Mouse (Mus musculus) MEL (cell line): ENCODE data around the gene Klrb1. TPM values are rescaled to one million over a fixed set of nuclear protein-coding genes. Genes with fewer than 3 reads are reported as not detected.
A peak's percentile ranks its signal among the peaks of the same experiment; 100 is the strongest.
"Not testable (repeated sequence)": the region's sequence is repeated elsewhere in the genome, so short reads cannot be mapped to it uniquely, and the experiment has no call there.

Experiments used
- DNase-seq: peaks from one replicate; pipeline ENCODE4 v3.0.0; 2011; ENCODE audit warnings: low read depth, low spot score
- H3K27ac ChIP-seq: 2 replicates; pipeline ENCODE4 v1.5.1; 2012; ENCODE audit warnings: low read depth, mild to moderate bottlenecking, control low read depth, low read length, moderate library complexity; ENCODE audit not compliant: control insufficient read depth
- H3K27me3 ChIP-seq, 2 experiments: fragments of 150-350 bp in 1 of 2; sonication (generic) in 1 of 2; 2 replicates each; pipeline ENCODE4 v1.6.1; 2012; ENCODE audit warnings: low read length in 2 of 2, mild to moderate bottlenecking in 2 of 2, improper control_type of control experiment in 1 of 2, moderate library complexity in 1 of 2; ENCODE audit not compliant: insufficient read depth in 2 of 2, control insufficient read depth in 1 of 2
- H3K36me3 ChIP-seq, 2 experiments: 2 replicates each; pipeline ENCODE4 v1.6.1; 2012 to 2014; ENCODE audit warnings: low read length in 2 of 2, improper control_type of control experiment in 1 of 2, inconsistent platforms in 1 of 2, mild to moderate bottlenecking in 1 of 2; ENCODE audit not compliant: insufficient read depth in 2 of 2, control insufficient read depth in 1 of 2
- H3K4me1 ChIP-seq, 2 experiments: fragments of 150-350 bp in 1 of 2; sonication (generic) in 1 of 2; 2 replicates each; pipeline ENCODE4 v1.6.1; 2012; ENCODE audit warnings: low read length in 2 of 2, improper control_type of control experiment in 1 of 2, mild to moderate bottlenecking in 1 of 2; ENCODE audit not compliant: insufficient read depth in 2 of 2, control insufficient read depth in 1 of 2
- H3K4me3 ChIP-seq, 2 experiments: fragments of 150-350 bp in 1 of 2; sonication (generic) in 1 of 2; 2 replicates each; pipeline ENCODE4 v1.5.1; 2012; ENCODE audit warnings: low read depth in 2 of 2, low read length in 2 of 2, mild to moderate bottlenecking in 2 of 2, moderate library complexity in 2 of 2, control low read depth in 1 of 2, improper control_type of control experiment in 1 of 2; ENCODE audit not compliant: control insufficient read depth in 1 of 2, insufficient read depth in 1 of 2
- H3K79me2 ChIP-seq: 2 replicates; pipeline ENCODE4 v1.6.1; 2012; ENCODE audit warnings: mild to moderate bottlenecking, low read length, moderate library complexity; ENCODE audit not compliant: control insufficient read depth, poor library complexity, insufficient read depth
- H3K9ac ChIP-seq: 2 replicates; pipeline ENCODE4 v1.6.1; 2012; ENCODE audit warnings: low read depth, mild to moderate bottlenecking, control low read depth, low read length, moderate library complexity; ENCODE audit not compliant: control insufficient read depth, poor library complexity, severe bottlenecking
- H3K9me3 ChIP-seq: fragments of 150-350 bp; sonication (generic); replicated peaks from 2 replicates; pipeline ENCODE4 v1.6.1; 2012; ENCODE audit warnings: mild to moderate bottlenecking, low read length, improper control_type of control experiment, moderate library complexity; ENCODE audit not compliant: insufficient read depth
- CTCF ChIP-seq, 3 experiments: IDR thresholded peaks in 2 of 3; conservative IDR thresholded peaks in 1 of 3; 2 replicates each; pipeline ENCODE4 v1.5.1; 2011 to 2012; ENCODE audit warnings: low read length in 3 of 3, low read depth in 2 of 3, mild to moderate bottlenecking in 2 of 3, improper control_type of control experiment in 1 of 3, inconsistent platforms in 1 of 3, mixed read lengths in 1 of 3, moderate library complexity in 1 of 3; ENCODE audit not compliant: control insufficient read depth in 1 of 3, insufficient read depth in 1 of 3, poor library complexity in 1 of 3, severe bottlenecking in 1 of 3
- ELF1 ChIP-seq: IDR thresholded peaks from 2 replicates; pipeline ENCODE4 v1.6.1; 2014; ENCODE audit warnings: low read depth, mild to moderate bottlenecking, inconsistent platforms, low read length, improper control_type of control experiment, moderate library complexity
- HCFC1 ChIP-seq: IDR thresholded peaks from 2 replicates; pipeline ENCODE4 v1.6.1; 2012; ENCODE audit warnings: low read depth, mild to moderate bottlenecking, inconsistent platforms, low read length, improper control_type of control experiment, moderate library complexity
- KAT2A ChIP-seq: conservative IDR thresholded peaks from 2 replicates; pipeline ENCODE4 v1.6.1; 2012; ENCODE audit warnings: low read depth, low read length, improper control_type of control experiment, inconsistent platforms
- MAFK ChIP-seq: IDR thresholded peaks from 2 replicates; pipeline ENCODE4 v1.6.1; 2011; ENCODE audit warnings: low read depth, mild to moderate bottlenecking, low read length, improper control_type of control experiment, borderline replicate concordance
- MXI1 ChIP-seq: IDR thresholded peaks from 2 replicates; pipeline ENCODE4 v1.6.1; 2011; ENCODE audit warnings: mild to moderate bottlenecking, low read depth, low read length, improper control_type of control experiment
- SIN3A ChIP-seq: IDR thresholded peaks from 2 replicates; pipeline ENCODE4 v1.6.1; 2012; ENCODE audit warnings: low read length, improper control_type of control experiment, inconsistent platforms
- TBP ChIP-seq: IDR thresholded peaks from 2 replicates; pipeline ENCODE4 v1.8.0; 2011; ENCODE audit warnings: low read depth, low read length, improper control_type of control experiment
- USF2 ChIP-seq, 2 experiments: IDR thresholded peaks; 2 replicates each; pipeline ENCODE4 v1.6.1; 2011 to 2012; ENCODE audit warnings: improper control_type of control experiment in 2 of 2, low read length in 2 of 2, borderline replicate concordance in 1 of 2, inconsistent platforms in 1 of 2, low read depth in 1 of 2, mild to moderate bottlenecking in 1 of 2; ENCODE audit not compliant: insufficient read depth in 1 of 2
- ZNF384 ChIP-seq: IDR thresholded peaks from 2 replicates; pipeline ENCODE4 v1.6.1; 2012; ENCODE audit warnings: low read depth, mild to moderate bottlenecking, inconsistent platforms, low read length, improper control_type of control experiment
- polyA plus RNA-seq, 2 experiments: library from polyadenylated mRNA; stranded (reverse) in 1 of 2; unstranded in 1 of 2; fragments of >175 nt in 1 of 2; fragments of >200 nt in 1 of 2; gene quantifications; 2 replicates each; pipeline versions ENCODE4 v1.2.1 to v1.2.4; 2012; ENCODE audit warnings: low replicate concordance in 2 of 2, low read depth in 1 of 2; ENCODE audit not compliant: insufficient read length in 2 of 2, insufficient read depth in 1 of 2, missing spikeins in 1 of 2
- total RNA-seq: library from RNA; depleted of rRNA; stranded (reverse); fragments of 300-350 nt; gene quantifications from 2 replicates; pipeline ENCODE4 v1.2.3, GENCODE M21; 2012

Gene Klrb1
- total and polyA plus RNA-seq, 3 experiments = not detected

- Histone ChIP-seq H3K4me3 (peak overlapping the region; percentile 66 to 85), H3K27ac (peak overlapping the region; percentile 63)
- DNase-seq = peak; percentile 88
These were observed 37.2 kb upstream of the Klrb1 start for GRCm38 (mm10) chr6:128760016-128760415.

DNA sequence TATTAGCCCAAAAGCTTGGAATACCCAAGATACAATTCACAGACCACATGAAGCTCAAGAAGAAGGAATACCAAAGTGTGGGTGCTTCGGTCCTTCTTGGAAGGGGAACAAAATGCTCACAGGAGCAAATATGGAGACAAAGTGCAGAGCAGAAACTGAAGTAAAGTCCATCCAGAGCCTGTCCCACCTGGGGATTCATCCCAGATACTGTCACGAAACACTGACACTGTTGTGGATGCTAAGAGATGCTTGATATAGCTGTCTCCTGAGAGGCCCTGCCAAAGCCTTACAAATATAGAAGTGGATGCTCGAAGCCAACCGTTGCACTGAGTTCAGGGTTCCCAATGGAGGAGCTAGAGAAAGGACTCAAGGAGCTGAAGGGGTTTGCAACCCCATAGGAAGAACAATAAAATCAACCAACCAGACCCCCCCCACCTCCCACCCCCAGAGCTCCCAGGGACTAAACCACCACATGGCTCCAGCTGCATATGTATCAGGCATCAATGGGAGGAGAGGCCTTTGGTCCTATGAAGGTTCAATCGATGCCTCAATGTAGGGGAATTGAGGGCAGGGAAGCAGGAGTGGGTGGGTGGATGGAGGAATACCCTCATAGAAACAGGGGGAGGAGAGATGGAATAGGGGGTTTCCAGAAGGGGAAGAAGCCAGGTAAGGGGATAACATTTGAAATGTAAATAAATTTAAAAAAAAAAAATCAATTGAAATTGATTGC is 36.5 kb upstream of the Klrb1 start:
- no peaks in the 10 kb centered on the region for H3K9me3 ChIP-seq
- H3K79me2 ChIP-seq = no peaks in the 10 kb centered on the region
- H3K9ac ChIP-seq = no peak overlapping the region
- no peak for TF ChIP-seq CTCF (IDR thresholded peaks at IDR 0.05 in 2 of 3, conservative IDR thresholded peaks at IDR 0.05 in 1 of 3; ENCODE audit: control insufficient read depth in 1 of 3, insufficient read depth in 1 of 3, low read depth in 2 of 3, low read length in 3 of 3, poor library complexity in 1 of 3, severe bottlenecking in 1 of 3)
- no peak for TF ChIP-seq USF2 (IDR thresholded peaks at IDR 0.05; ENCODE audit: borderline replicate concordance in 1 of 2, insufficient read depth in 1 of 2, low read depth in 1 of 2, low read length in 2 of 2)
- no peak for TF ChIP-seq ELF1
- no peak for TF ChIP-seq ZNF384
- no peak for TF ChIP-seq TBP
- no peaks in the 10 kb centered on the region; a peak in 1 of 4 replicates for H3K27me3 ChIP-seq
- H3K4me3 ChIP-seq = no peak overlapping the region
- H3K4me1 ChIP-seq = peaks cover 0 to 5% of the 10 kb centered on the region in 2 experiments; a peak in 1 of 4 replicates
- no peak for DNase-seq
- H3K36me3 ChIP-seq = peaks cover 0 to 4% of the 10 kb centered on the region in 2 experiments; a peak in 2 of 4 replicates
- H3K27ac ChIP-seq = no peak overlapping the region

More at GRCm38 (mm10) chr6:128760016-128760415, 37.2 kb upstream of the Klrb1 start:
- H3K9ac ChIP-seq = peak overlapping the region; percentile 77
- H3K79me2 ChIP-seq, H3K4me1 ChIP-seq, H3K27me3 ChIP-seq, H3K9me3 ChIP-seq, H3K36me3 ChIP-seq: not testable (repeated sequence)
- TF ChIP-seq HCFC1 (0 out of 2 replicates have a peak, but pooled peaks have one; percentile 8), TBP (peak; percentile 99), ELF1 (peak; percentile 56; the same call in 1 of the 2 replicates), MAFK (peak; percentile 97), MXI1 (0 out of 2 replicates have a peak, but pooled peaks have one; percentile 26), SIN3A (peak; percentile 51), KAT2A (peak; percentile 58; the same call in 1 of the 2 replicates)

- not testable (repeated sequence) for H3K4me3 ChIP-seq, H3K4me1 ChIP-seq
These were observed 32.5 kb upstream of the Klrb1 start for GRCm38 (mm10) chr6:128755402-128755763.

DNA sequence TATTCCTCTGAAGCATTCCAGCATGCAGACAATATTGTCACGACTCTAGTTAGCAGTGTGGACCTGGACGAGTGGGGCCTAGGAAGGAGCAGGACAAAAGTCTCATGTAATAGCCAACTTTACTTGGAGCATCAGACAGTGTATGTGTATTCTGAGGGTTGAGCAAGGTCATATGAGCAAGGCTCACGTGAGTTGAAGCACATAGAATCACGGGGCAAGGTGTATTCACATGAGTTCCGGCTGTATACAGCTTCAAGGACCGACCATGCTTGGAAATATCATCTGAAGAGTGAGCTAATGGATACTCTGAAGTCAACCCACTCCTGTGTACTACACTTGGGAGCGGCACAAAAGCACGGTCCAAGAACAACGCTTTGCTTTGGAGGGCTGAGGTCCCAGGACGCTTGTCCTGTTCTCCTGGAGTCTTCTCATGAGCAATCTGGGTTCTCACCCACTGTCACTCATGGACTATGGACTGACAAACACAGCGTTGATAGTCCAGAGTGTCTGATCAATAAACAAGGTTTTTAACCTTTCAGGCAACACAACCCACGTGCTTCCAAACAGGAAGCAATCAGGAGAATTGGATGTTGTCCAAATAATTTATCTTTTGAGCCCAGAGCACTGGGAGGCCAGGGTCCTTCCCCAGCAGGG is 32.0 kb upstream of the Klrb1 start:
- H3K9me3 ChIP-seq, H3K4me3 ChIP-seq, DNase-seq, H3K27me3 ChIP-seq, H3K79me2 ChIP-seq, H3K9ac ChIP-seq, H3K4me1 ChIP-seq, H3K27ac ChIP-seq, H3K36me3 ChIP-seq: not testable (repeated sequence)

More at GRCm38 (mm10) chr6:128755402-128755763, 32.5 kb upstream of the Klrb1 start:
- H3K36me3 ChIP-seq, H3K27ac ChIP-seq, H3K9me3 ChIP-seq, H3K79me2 ChIP-seq, H3K9ac ChIP-seq, H3K27me3 ChIP-seq, DNase-seq: not testable (repeated sequence)

DNA sequence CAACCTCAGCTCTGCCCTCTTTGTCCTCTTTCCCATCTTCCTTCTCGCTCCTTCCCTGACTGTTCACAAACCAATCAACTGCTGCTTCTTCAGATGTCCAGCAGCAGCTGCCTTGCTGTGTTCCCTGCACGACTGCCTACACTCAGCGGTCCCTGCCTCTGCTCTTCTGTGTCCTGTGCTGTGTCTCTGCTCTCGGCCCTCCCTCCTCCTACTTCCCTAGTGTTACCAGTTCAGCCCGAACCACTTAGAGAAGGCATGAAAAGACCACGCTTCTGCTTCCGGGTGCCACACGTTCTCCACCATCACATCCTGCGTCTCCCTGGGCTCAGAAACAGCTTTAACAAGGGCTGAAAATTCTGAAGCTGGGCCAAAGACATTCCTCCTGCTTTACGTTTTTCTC is 31.4 kb upstream of the Klrb1 start:
- H3K27me3 ChIP-seq, H3K9me3 ChIP-seq, H3K4me1 ChIP-seq, H3K27ac ChIP-seq, DNase-seq, H3K79me2 ChIP-seq, H3K36me3 ChIP-seq: not testable (repeated sequence)
- Histone ChIP-seq H3K9ac (0 out of 2 replicates have a peak overlapping the region, but pooled peaks have one; percentile 14), H3K4me3 (0 out of 4 replicates have a peak overlapping the region, but pooled peaks of 1 of the 2 experiments have one; percentile 31)
